ENCODE assay signal across 9 mouse cellular contexts in the genomic region with DNA sequence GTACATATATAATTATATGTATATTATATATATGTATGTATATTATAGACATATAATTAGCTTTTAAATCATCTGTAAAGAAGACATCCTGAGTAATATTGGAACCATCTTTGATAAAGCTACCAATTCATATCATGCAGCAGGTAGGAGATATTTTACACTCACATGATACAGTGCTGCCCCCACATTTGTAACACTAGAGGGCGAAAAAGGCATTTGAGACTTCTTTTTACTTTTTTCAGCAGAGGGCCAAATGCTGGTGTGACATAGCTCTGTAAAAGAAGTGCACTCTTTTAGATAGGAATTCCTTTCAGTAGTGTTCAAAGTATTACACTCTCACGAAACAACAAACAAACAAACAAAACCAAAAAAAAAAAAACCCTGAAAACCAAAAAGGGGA. TPM values are rescaled to one million over a fixed set of nuclear protein-coding genes. Genes with fewer than 3 reads are reported as not detected.
DNase-seq lines count a peak whose midpoint lies in the region; ATAC-seq and TF ChIP-seq lines count a peak whose summit lies in the region.
"Had no signal": no experiment of that assay in that cellular context is flagged by ENCODE, and none has a peak within 500 bp of the region (broad histone marks: within the 10 kb centered on the region; RNA-seq: fewer than 3 reads in every experiment).

No protein-coding gene starts in this region.

- no peak overlapping the region for H3K9ac ChIP-seq in heart, embryonic 12.5 days

- intact Hi-C loops in gastrocnemius, postnatal 36 days (cut with DNase I), result loop anchor here (10.0 kb wide), 1 partner anchor 264 kb away; no protein-coding TSS in a partner anchor

- peaks cover 13% of the 10 kb centered on the region for H3K4me1 ChIP-seq in heart, embryonic 12.5 days (replicated peaks)
- peaks cover 8% of the 10 kb centered on the region for H3K4me1 ChIP-seq in thymus, adult 2 months (replicated peaks; ENCODE audit: control insufficient read depth, insufficient read depth, low read length)

- no peak overlapping the region for H3K4me2 ChIP-seq in heart, embryonic 12.5 days

- peak; percentile 29 to 58 for DNase-seq in heart, adult 18-20 months
- peak; percentile 41 for DNase-seq in thymus, adult 2 months
- no peak for DNase-seq in thymus, adult 18-20 months
- peak; percentile 81 for DNase-seq in embryo, embryonic 10 days (ENCODE audit: low spot score)
- peak; percentile 62 for DNase-seq in kidney, postnatal 10 days
- DNase-seq in gastrocnemius, postnatal 36 days, result no peak

- ATAC-seq in heart, embryonic 12.5 days (ENCODE audit: insufficient number of reproducible peaks, low FRiP score), result no peak
- peak; percentile 65 for ATAC-seq in megakaryocyte-erythroid progenitor cell, adult 5-6 weeks (replicated peaks; ENCODE audit: low FRiP score, low TSS enrichment, poor library complexity, severe bottlenecking)

- no peaks in the 10 kb centered on the region for H3K36me3 ChIP-seq in heart, embryonic 12.5 days
- H3K36me3 ChIP-seq in thymus, adult 2 months (ENCODE audit: control insufficient read depth, insufficient read depth, low read length), result no peaks in the 10 kb centered on the region
- H3K36me3 ChIP-seq: limb, embryonic 13.5 days had no signal

- H3K9me3 ChIP-seq in heart, embryonic 12.5 days (replicated peaks), result no peaks in the 10 kb centered on the region
- H3K9me3 ChIP-seq: limb, embryonic 13.5 days had no signal

- H3K4me3 ChIP-seq in heart, embryonic 12.5 days, result no peak overlapping the region
- no peak overlapping the region for H3K4me3 ChIP-seq in thymus, adult 2 months (ENCODE audit: control insufficient read depth, insufficient read depth, low read length)

- TF ChIP-seq POLR2A in thymus, adult 2 months (IDR thresholded peaks at IDR 0.05; ENCODE audit: control insufficient read depth, extremely low read depth, insufficient read depth, low read length, poor library complexity), result no peak

- no peaks in the 10 kb centered on the region for H3K27me3 ChIP-seq in heart, embryonic 12.5 days (replicated peaks)
- H3K27me3 ChIP-seq in thymus, adult 2 months (ENCODE audit: control insufficient read depth, insufficient read depth, low read length), result no peaks in the 10 kb centered on the region
- H3K27me3 ChIP-seq: limb, embryonic 13.5 days had no signal

- no peak overlapping the region for H3K27ac ChIP-seq in heart, embryonic 12.5 days (ENCODE audit: poor library complexity, severe bottlenecking)
- no peak overlapping the region for H3K27ac ChIP-seq in thymus, adult 2 months (ENCODE audit: control insufficient read depth, insufficient read depth, low read length)
- H3K27ac ChIP-seq: limb, embryonic 13.5 days had no signal

- WGBS in heart, embryonic 12.5 days, result 17% methylated on average over 2 of the region's 2 CpGs
- WGBS in thymus, adult 2 months, result 13% methylated on average over 2 of the region's 2 CpGs

- no peak for TF ChIP-seq CTCF in thymus, adult 2 months (IDR thresholded peaks at IDR 0.05; ENCODE audit: borderline replicate concordance, control insufficient read depth, extremely low read depth, insufficient read depth, low read length, poor library complexity)

RNA-seq across cellular contexts. Expression of gene Dhx57, which starts 0.9 kb away (rescaled TPM):
- total RNA-seq in heart, adult 18-20 months (2021), result 1 to 10 TPM; 5.0 to 5.9 TPM
- 13.7 and 13.8 TPM in 2 replicates for polyA plus RNA-seq in heart, embryonic 12.5 days (2016; fragmentation: Nextera tagmentation; extraction: Ambion mirVana)
- 16.6 and 18.9 TPM in 2 replicates for polyA plus RNA-seq in thymus, adult 2 months (2012; rRNA removed)
- total RNA-seq in megakaryocyte-erythroid progenitor cell, adult 5-6 weeks (2014; fragmentation: Nextera tagmentation), result 11.7 and 22.2 TPM in 2 replicates
- total RNA-seq in megakaryocyte-erythroid progenitor cell, adult 5-6 weeks (2017), result 7.9 and 12.5 TPM in 2 replicates
- 1 to 10 TPM; 6.0 to 6.4 TPM for total RNA-seq in gastrocnemius, postnatal 36 days (2021)

RNA-seq across cellular contexts. Expression of gene Morn2, which starts 1.1 kb away (rescaled TPM):
- 10 to 100 TPM; 11.7 to 14.0 TPM for total RNA-seq in heart, adult 18-20 months (2021)
- polyA plus RNA-seq in heart, embryonic 12.5 days (2016; fragmentation: Nextera tagmentation; extraction: Ambion mirVana), result 16.5 and 17.2 TPM in 2 replicates
- 2.5 and 3.8 TPM in 2 replicates for polyA plus RNA-seq in thymus, adult 2 months (2012; rRNA removed)
- total RNA-seq in megakaryocyte-erythroid progenitor cell, adult 5-6 weeks (2014; fragmentation: Nextera tagmentation), result 9.9 and 19.4 TPM in 2 replicates
- 10.5 and 10.9 TPM in 2 replicates for total RNA-seq in megakaryocyte-erythroid progenitor cell, adult 5-6 weeks (2017)
- total RNA-seq in gastrocnemius, postnatal 36 days (2021), result 1 to 10 TPM; 8.8 to 9.7 TPM

RNA-seq across cellular contexts. Expression of gene Arhgef33, which starts 16.1 kb away (rescaled TPM):
- total RNA-seq in heart, adult 18-20 months (2021), result under 1 TPM in 1 of 2 experiments, not detected in 1; 0.44 TPM
- 1.4 and 2.2 TPM in 2 replicates for polyA plus RNA-seq in heart, embryonic 12.5 days (2016; fragmentation: Nextera tagmentation; extraction: Ambion mirVana)
- 0.12 and 0.23 TPM in 2 replicates for polyA plus RNA-seq in thymus, adult 2 months (2012; rRNA removed)
- total RNA-seq in megakaryocyte-erythroid progenitor cell, adult 5-6 weeks (2014; fragmentation: Nextera tagmentation), result not detected in 2 replicates
- not detected in 2 replicates for total RNA-seq in megakaryocyte-erythroid progenitor cell, adult 5-6 weeks (2017)
- under 1 TPM in 1 of 2 experiments, not detected in 1; 0.27 TPM for total RNA-seq in gastrocnemius, postnatal 36 days (2021)

Comparison
In these comparisons a context has a peak if more than half of its experiments do, and no peak if none do; other contexts are left out.
1. DNase-seq: peak in heart, adult 18-20 months (2 of 2), thymus, adult 2 months (single experiment), embryo, embryonic 10 days (single experiment) and kidney, postnatal 10 days (single experiment); none in thymus, adult 18-20 months (0 of 2) and gastrocnemius, postnatal 36 days (0 of 2).